Mouse (Mus musculus): ENCODE measurements around the gene Gtpbp2.

DNA sequence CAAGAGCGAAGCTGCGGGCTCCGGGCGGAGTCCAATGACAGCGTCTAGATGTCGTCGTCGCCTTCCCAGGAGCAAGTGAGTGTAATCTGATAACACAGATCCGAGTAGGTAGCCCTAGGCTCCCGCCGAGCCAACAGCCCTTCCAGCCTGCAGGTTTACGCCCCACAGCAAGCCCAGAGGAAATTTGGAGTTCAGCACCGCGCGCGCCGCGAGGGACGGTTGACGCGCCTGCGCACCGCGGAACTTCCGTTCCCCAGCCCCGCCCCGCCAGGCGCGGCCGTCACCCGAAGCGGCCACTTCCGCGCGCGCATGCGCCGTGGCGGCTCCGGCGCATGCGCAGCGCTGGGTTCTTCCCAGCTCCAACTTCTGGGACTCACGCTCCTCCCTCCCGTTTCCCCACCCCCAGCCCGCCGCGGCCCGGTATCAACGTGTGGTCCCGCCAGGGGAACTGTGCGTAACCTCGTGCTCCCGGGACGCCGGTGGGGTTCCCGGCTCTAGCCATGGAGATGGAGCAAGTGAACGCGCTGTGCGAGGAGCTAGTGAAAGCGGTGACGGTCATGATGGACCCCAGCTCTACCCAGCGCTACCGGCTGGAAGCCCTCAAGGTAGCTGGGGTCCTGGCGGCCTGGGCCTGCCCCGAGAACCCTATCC is 41.7 kb downstream of the Gtpbp2 start, which contains the start of the genes Polh and Xpo5:
- TF ChIP-seq POLR2A (IDR thresholded peaks at IDR 0.05; ENCODE audit: extremely low read depth, insufficient read depth, low read length) (0 out of 2 replicates have a peak, but pooled peaks have one; percentile 33), CTCF (IDR thresholded peaks at IDR 0.05; ENCODE audit: low read depth, low read length) (0 out of 2 replicates have a peak, but pooled peaks have one; percentile 3)

Data from liver, adult 2 months (tissue).